Mouse (Mus musculus): Measurements from ENCODE around the gene Sppl2b. TPM values are rescaled to one million over a fixed set of nuclear protein-coding genes. Genes with fewer than 3 reads are reported as not detected.

Sppl2b gene
- polyA plus RNA-seq, 1 experiment from 2014 or later: 42.8 TPM

DNA sequence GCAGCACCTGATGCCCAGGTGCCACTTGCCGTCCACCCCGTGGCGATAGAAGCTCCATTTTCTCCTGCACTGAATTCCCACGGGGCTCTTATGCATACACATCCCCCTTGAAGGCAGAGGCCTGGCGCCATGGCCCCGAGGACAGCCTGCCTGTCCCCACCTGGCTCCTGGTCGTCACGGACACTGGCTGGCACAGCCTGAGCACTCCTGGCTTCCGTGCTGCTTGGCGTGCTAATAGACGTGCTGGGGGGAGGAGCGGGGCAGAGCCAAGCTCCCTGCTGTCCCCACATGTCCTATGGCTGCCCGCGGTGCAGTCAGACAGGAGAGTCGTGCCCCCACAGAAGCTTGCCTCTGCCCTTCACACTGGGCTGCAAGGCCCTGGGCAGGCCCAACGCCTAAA, 9.4 kb downstream of the Sppl2b start:
- H3K4me1 ChIP-seq: no peaks in the 10 kb centered on the region
- H3K27me3 ChIP-seq (ENCODE audit: low read depth, poor library complexity, severe bottlenecking): no peaks in the 10 kb centered on the region
- peaks cover 71% of the 10 kb centered on the region for H3K36me3 ChIP-seq
- H3K4me3 ChIP-seq: 0 out of 2 replicates have a peak overlapping the region, but pooled peaks have one; percentile 3
- no peaks in the 10 kb centered on the region for H3K9me3 ChIP-seq (replicated peaks)
- no peak overlapping the region for H3K27ac ChIP-seq (replicated peaks)
- DNase-seq (ENCODE audit: low spot score): no peak
- 92% methylated on average over 16 of the region's 16 CpGs for WGBS

DNA sequence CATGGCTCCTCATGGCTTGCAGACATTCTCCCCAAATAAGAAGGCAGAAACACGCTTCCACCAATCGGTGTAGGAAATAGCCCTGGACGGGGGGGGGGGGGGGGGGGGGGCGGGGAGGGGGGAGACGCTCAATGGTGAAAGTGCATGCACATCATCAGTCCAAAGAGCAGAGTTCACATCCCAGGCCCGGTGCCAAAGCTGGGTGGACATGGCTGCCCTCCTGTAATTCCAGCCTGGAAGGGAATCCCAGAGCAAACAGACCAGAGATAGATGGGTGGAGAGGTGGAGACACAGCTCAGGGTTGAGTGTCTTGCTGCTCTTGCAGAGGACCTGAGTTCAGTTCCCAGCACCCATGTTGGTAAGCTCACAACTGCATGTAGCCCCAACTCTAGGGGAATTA, 15.9 kb downstream of the Sppl2b start:
- Histone ChIP-seq H3K36me3 (peaks cover 24% of the 10 kb centered on the region), H3K27ac (replicated peaks) (no peak overlapping the region), H3K9me3 (replicated peaks) (no peaks in the 10 kb centered on the region), H3K27me3 (ENCODE audit: low read depth, poor library complexity, severe bottlenecking) (peaks cover 5% of the 10 kb centered on the region; the same call in 1 of the 2 replicates), H3K4me1 (peaks cover 13% of the 10 kb centered on the region; the same call in 1 of the 2 replicates), H3K4me3 (no peak overlapping the region)
- 83% methylated on average over 3 of the region's 6 CpGs for WGBS
- DNase-seq (ENCODE audit: low spot score): no peak

DNA sequence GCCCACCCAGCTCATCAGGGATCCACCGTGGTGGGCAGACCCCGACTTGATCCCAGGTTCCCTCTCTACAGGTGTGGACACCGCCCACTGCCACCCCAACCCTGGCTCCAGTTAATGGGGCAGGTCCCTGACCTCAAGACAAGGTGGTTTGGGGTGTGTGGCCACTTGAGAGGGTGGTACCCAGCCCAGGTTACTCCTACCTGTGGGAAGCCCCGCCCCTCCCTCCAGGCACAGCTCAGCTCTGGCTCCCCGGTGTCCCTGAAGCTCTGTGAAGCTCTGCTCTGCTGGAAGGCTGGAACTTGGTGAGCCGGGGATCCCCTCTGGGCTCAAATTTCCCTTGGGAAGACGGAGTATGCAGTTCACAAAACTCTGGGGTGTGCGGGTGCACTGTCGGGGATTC, 16.5 kb downstream of the Sppl2b start, which contains the start of gene Tmprss9:
Gene Tmprss9 (plus strand): TSS at position 268 of the 400 bp plus-strand sequence.
- Histone ChIP-seq H3K4me1 (peaks cover 18% of the 10 kb centered on the region; the same call in 1 of the 2 replicates), H3K27me3 (ENCODE audit: low read depth, poor library complexity, severe bottlenecking) (peaks cover 5% of the 10 kb centered on the region; the same call in 1 of the 2 replicates), H3K36me3 (peaks cover 18% of the 10 kb centered on the region), H3K9me3 (replicated peaks) (no peaks in the 10 kb centered on the region), H3K4me3 (no peak within 1 kb of the TSS), H3K27ac (replicated peaks) (no peak within 1 kb of the TSS; the same call in 1 of the 2 replicates)
- DNase-seq (ENCODE audit: low spot score): no peak
- 35% methylated on average over 9 of the region's 9 CpGs for WGBS

DNA sequence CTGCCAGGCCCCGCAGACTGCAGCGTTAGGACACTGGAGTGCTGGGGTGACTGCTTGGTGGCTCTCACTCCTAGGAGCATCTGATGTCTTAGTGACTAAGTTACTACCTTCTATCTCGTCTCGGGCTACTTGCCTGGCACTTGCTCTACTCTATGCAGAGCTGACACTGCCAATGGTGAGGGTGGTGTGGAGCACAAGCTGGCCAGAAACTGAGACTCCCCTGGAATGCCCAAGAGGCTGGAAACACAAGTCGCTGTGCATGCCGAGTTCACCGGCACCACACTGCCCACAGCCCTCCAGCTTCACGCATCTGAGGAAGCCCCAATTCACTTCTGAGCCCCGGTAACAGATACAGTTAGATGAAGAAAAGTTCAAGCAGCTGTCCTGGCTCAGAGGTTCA, 19.0 kb downstream of the Sppl2b start:
- H3K27ac ChIP-seq (replicated peaks): no peak overlapping the region

DNA sequence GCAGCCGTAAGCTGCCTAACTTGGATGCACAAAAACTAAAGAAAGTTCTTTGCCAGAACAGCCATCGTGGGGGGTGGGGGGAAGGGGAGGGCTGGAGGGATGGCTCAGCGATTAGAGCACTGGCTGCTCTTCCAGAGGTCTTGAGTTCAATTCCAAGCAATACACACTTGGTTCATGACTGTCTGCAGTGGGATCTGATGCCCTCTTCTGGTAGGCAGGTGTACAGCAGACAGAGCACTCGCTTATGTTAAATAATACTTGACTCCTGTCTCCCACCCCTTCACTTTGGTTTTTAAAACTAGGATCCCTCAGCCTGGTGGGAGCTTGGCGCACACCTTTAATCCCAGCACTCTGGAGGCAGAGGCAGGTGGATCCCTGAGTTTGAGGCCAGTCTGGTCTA, 21.0 kb downstream of the Sppl2b start:
- no peaks in the 10 kb centered on the region for H3K36me3 ChIP-seq
- 28% methylated on average over 5 of the region's 5 CpGs for WGBS
- DNase-seq (ENCODE audit: low spot score): peak; percentile 58
- H3K9me3 ChIP-seq (replicated peaks): no peaks in the 10 kb centered on the region
- peak overlapping the region; percentile 20; the same call in 1 of the 2 replicates for H3K4me3 ChIP-seq
- peaks cover 23% of the 10 kb centered on the region; the same call in 1 of the 2 replicates for H3K4me1 ChIP-seq
- H3K27me3 ChIP-seq (ENCODE audit: low read depth, poor library complexity, severe bottlenecking): peaks cover 10% of the 10 kb centered on the region
- no peak overlapping the region for H3K27ac ChIP-seq (replicated peaks)

More for the DNA sequence above, 19.0 kb downstream of the Sppl2b start:
- Histone ChIP-seq H3K4me3 (no peak overlapping the region), H3K27me3 (ENCODE audit: low read depth, poor library complexity, severe bottlenecking) (peaks cover 10% of the 10 kb centered on the region; the same call in 1 of the 2 replicates), H3K4me1 (peaks cover 23% of the 10 kb centered on the region; the same call in 1 of the 2 replicates), H3K9me3 (replicated peaks) (no peaks in the 10 kb centered on the region), H3K36me3 (no peaks in the 10 kb centered on the region)
- no peak for DNase-seq (ENCODE audit: low spot score)
- 83% methylated on average over 9 of the region's 9 CpGs for WGBS

DNA sequence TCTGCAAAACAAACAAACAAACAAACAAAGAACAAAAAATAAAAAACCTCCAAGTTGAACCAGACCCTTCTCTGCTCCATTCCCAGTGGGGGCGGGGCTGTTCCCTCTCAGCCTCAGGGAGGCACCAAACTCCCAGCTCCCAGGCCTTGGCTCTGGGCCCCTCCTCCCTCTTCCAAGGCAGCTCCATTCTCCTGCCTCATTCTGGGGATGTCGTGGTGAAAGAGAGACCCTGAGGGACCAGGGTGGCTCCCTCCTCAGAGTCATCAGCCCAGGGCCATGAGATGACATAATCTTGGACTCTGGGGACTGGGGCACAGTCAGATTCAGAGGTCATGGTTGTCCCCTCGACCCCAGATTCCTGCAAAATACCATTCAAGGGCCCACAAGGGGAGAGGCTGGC, 21.5 kb downstream of the Sppl2b start:
- WGBS: 35% methylated on average over 3 of the region's 3 CpGs
- DNase-seq (ENCODE audit: low spot score): no peak

DNA sequence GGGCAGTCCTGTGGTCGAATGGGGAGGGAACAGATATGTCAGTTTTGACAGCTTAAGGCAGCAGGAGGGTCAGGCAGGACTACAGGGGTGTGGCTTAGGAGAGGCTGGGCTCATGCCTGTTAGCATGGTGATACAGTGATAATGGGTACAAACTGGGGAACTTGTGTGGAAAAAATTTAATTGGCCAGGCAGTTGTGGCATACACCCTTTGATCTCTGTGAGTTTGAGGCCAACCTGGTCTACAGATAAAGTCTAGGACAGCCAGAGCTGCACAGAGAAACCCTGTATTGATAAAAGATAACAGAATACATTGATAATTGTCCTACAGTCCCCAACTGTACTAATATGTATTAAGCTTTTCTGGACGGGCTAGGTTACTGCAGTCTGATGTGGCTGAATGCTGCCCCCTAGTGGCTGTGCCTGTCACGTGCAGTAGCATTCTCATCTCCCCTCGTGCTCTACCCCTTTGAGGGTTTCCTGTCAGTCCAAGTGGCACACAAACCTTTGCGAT, 25.1 kb downstream of the Sppl2b start:
- H3K27ac ChIP-seq (replicated peaks): no peak overlapping the region
- H3K27me3 ChIP-seq (ENCODE audit: low read depth, poor library complexity, severe bottlenecking): peaks cover 5% of the 10 kb centered on the region; the same call in 1 of the 2 replicates
- H3K4me3 ChIP-seq: no peak overlapping the region
- no peaks in the 10 kb centered on the region for H3K9me3 ChIP-seq (replicated peaks)
- H3K36me3 ChIP-seq: no peaks in the 10 kb centered on the region
- WGBS: 27% methylated on average over 5 of the region's 5 CpGs
- peaks cover 11% of the 10 kb centered on the region; the same call in 1 of the 2 replicates for H3K4me1 ChIP-seq
- peak; percentile 71 for DNase-seq (ENCODE audit: low spot score)

More for the DNA sequence above, 21.5 kb downstream of the Sppl2b start:
- Histone ChIP-seq H3K27ac (replicated peaks) (no peak overlapping the region; the same call in 1 of the 2 replicates), H3K27me3 (ENCODE audit: low read depth, poor library complexity, severe bottlenecking) (peaks cover 10% of the 10 kb centered on the region), H3K4me1 (peaks cover 23% of the 10 kb centered on the region; the same call in 1 of the 2 replicates), H3K36me3 (no peaks in the 10 kb centered on the region), H3K9me3 (replicated peaks) (no peaks in the 10 kb centered on the region), H3K4me3 (no peak overlapping the region)

DNA sequence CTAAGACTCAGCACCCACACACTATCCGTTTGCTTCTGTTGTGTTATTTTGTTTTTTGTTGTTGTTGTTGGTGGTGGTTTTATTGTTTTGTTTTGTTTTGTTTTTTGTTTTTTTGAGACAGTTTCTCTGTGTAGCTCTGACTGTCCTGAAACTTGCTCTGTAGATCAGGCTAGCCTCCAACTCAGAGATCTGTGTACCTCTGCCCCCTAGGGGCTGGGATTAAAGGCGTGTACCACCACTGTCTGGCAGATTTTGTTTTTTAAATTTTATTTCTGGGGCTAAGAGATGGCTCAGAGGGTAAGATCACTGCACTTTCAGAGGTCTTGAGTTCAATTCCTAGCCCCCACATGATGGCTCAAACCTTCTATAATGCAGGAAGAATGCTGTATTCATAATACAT, 25.8 kb downstream of the Sppl2b start:
- no peaks in the 10 kb centered on the region for H3K9me3 ChIP-seq (replicated peaks)

DNA sequence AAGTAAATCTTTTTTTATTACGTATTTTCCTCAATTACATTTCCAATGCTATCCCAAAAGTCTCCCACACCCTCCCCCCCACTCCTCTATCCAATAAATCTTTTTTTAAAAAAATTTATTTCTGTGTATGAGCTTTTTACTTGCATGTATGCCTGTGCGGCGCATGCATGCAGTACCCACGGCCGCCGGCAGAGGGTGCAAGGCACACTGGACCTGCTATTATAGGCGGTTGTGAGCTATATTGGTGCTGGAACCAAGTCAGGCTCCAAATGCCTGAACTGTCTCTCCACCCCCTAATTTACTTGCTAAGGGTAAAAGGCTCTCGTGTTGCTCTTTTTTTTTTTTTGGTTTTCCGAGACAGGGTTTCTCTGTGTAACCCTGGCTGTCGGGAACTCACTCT, 26.2 kb downstream of the Sppl2b start:
- DNase-seq (ENCODE audit: low spot score): peak; percentile 76
- WGBS: 22% methylated on average over 10 of the region's 10 CpGs
- Histone ChIP-seq H3K4me1 (peaks cover 8% of the 10 kb centered on the region; the same call in 1 of the 2 replicates), H3K27ac (replicated peaks) (no peak overlapping the region), H3K27me3 (ENCODE audit: low read depth, poor library complexity, severe bottlenecking) (peaks cover 5% of the 10 kb centered on the region; the same call in 1 of the 2 replicates), H3K4me3 (no peak overlapping the region), H3K9me3 (replicated peaks) (no peaks in the 10 kb centered on the region), H3K36me3 (no peaks in the 10 kb centered on the region)

More for the DNA sequence above, 25.8 kb downstream of the Sppl2b start:
- Histone ChIP-seq H3K36me3 (no peaks in the 10 kb centered on the region), H3K27me3 (ENCODE audit: low read depth, poor library complexity, severe bottlenecking) (peaks cover 5% of the 10 kb centered on the region; the same call in 1 of the 2 replicates), H3K27ac (replicated peaks) (no peak overlapping the region), H3K4me1 (peaks cover 11% of the 10 kb centered on the region; the same call in 1 of the 2 replicates), H3K4me3 (no peak overlapping the region)
- no peak for DNase-seq (ENCODE audit: low spot score)
- WGBS: 76% methylated on average over 2 of the region's 2 CpGs

DNA sequence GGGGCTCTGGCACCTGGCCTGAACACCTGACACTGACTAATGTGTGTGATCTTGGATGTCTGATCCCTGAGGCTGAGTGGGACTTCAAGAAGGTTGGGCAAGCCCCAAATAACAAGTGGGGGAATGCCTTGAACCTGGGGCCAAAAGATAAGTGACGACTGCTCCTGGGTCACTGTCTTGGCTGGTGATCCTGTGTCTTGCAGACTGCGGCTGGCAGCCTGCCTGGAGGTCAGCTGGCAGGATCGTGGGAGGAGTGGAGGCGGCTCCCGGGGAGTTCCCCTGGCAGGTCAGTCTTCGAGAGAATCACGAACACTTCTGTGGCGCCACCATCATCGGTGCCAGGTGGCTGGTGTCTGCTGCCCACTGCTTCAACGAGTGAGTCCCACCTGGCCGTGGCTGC, 32.1 kb downstream of the Sppl2b start:
- WGBS: 81% methylated on average over 11 of the region's 11 CpGs
- Histone ChIP-seq H3K36me3 (no peaks in the 10 kb centered on the region), H3K4me1 (0 out of 2 replicates have a peak, but pooled peaks cover 5% of the 10 kb centered on the region), H3K27me3 (ENCODE audit: low read depth, poor library complexity, severe bottlenecking) (peaks cover 23% of the 10 kb centered on the region), H3K27ac (replicated peaks) (no peak overlapping the region), H3K4me3 (no peak overlapping the region), H3K9me3 (replicated peaks) (peaks cover 5% of the 10 kb centered on the region; the same call in 1 of the 2 replicates)
- no peak for DNase-seq (ENCODE audit: low spot score)

DNA sequence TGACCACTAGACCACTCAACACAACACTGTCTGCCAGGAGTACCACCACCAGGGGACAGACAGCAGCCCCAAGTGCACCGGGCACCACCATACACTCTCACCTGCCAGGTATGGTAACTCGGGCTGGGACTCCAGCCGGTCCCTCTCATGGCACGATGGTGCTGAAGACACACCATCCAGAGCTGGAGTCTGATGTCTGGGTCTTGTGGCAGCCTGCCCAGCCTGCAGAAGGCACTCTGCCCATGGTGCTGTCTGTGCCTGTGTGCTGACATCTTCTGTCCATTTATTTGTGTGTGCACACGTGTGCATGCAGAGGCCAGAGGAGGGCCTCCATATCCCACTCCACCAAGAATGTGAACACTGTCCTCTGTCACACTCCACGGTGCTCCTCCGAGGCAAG, 40.0 kb downstream of the Sppl2b start:
- peaks cover 2% of the 10 kb centered on the region; the same call in 1 of the 2 replicates for H3K27me3 ChIP-seq (ENCODE audit: low read depth, poor library complexity, severe bottlenecking)
- no peak for DNase-seq (ENCODE audit: low spot score)
- peaks cover 11% of the 10 kb centered on the region; the same call in 1 of the 2 replicates for H3K9me3 ChIP-seq (replicated peaks)
- H3K27ac ChIP-seq (replicated peaks): no peak overlapping the region
- peaks cover 26% of the 10 kb centered on the region for H3K36me3 ChIP-seq
- H3K4me1 ChIP-seq: peaks cover 32% of the 10 kb centered on the region
- no peak overlapping the region for H3K4me3 ChIP-seq
- 90% methylated on average over 7 of the region's 7 CpGs for WGBS

DNA sequence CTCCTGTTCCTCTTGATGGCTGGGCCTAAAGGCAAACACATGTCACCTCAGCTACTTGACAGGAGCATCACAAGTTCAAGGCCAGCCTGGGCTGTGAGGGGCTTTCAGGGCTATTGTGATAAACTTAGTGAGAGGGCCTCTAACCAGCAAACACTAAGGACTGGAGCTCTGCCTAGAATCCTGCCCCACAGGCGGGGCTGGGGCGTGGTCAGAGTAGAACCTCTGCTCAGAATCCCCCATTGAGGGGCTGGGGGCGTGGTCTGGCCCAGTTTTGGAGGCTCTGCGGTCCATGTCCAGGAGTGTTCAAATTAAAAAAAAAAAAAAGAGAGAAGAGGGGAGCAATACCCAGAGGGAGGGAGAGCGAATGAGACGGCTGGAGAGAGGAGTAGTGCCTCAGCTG, 40.6 kb downstream of the Sppl2b start:
- Histone ChIP-seq H3K27ac (replicated peaks) (no peak overlapping the region), H3K36me3 (peaks cover 26% of the 10 kb centered on the region)
- 77% methylated on average over 6 of the region's 6 CpGs for WGBS

More for the DNA sequence above, 40.6 kb downstream of the Sppl2b start:
- no peak overlapping the region for H3K4me3 ChIP-seq
- H3K27me3 ChIP-seq (ENCODE audit: low read depth, poor library complexity, severe bottlenecking): no peaks in the 10 kb centered on the region
- DNase-seq (ENCODE audit: low spot score): no peak
- peaks cover 31% of the 10 kb centered on the region for H3K4me1 ChIP-seq
- peaks cover 11% of the 10 kb centered on the region; the same call in 1 of the 2 replicates for H3K9me3 ChIP-seq (replicated peaks)
